Mouse (Mus musculus) CD4-positive, CD25-positive, alpha-beta regulatory T cell, adult 2 months (primary cell): Measurements from ENCODE around the gene 2810004N23Rik.

Source experiments
- DNase-seq: peaks from one replicate; pipeline ENCODE4 v3.0.0-alpha.2; 2012; ENCODE audit warnings: low read depth, low spot score

The 2810004N23Rik gene

GRCm38 (mm10) chr8:124823497-124823896 lies 39.4 kb downstream of the 2810004N23Rik start:
- peak; percentile 22 for DNase-seq

DNA sequence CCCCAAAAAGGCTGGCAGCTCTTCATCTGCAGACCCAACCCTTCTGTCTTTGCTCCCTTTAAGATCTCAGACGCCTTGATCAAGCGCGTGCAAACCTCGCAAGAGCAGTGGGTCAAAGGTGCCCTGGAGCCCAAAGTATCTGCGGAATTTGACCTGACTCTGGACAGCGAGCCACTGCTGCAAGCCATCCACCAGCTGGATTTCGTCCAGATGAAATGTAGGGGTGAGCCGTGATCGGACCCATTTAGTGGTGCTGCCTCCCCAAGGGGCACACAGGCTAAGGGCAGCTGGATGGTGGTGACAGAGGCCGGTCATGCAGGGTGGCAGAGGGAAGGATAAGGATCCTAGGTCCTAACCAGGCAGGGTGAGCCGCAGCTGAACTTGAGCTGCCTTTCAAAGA lies 42.8 kb downstream of the 2810004N23Rik start:
- no peak for DNase-seq

DNA sequence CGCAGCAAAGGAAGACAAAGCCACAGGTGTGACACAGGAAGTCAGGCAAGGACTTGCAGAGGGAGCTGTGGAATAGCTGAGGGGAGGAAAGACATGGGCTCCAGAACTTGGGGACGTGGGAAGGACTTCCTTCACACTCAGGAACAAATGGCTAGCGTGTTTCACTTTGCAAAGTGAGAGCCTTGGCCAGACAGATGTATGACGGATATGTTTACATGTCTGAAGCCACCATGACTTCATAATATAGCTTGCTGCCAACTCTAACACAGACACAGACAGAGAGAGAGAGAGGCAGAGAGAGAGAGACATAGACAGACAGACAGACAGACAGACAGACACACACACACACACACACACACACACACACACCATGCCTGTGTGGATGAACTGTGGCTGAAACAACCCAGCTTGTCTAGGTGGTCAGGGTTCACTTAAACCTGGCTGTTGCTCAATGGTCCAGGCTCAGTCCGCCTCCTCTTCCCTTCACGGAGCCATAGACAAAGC lies 43.3 kb downstream of the 2810004N23Rik start:
- DNase-seq = no peak

- no peak for DNase-seq
Observed at GRCm38 (mm10) chr8:124817361-124817760, 45.6 kb downstream of the 2810004N23Rik start.

GRCm38 (mm10) chr8:124816866-124817265 lies 46.1 kb downstream of the 2810004N23Rik start:
- no peak for DNase-seq

DNA sequence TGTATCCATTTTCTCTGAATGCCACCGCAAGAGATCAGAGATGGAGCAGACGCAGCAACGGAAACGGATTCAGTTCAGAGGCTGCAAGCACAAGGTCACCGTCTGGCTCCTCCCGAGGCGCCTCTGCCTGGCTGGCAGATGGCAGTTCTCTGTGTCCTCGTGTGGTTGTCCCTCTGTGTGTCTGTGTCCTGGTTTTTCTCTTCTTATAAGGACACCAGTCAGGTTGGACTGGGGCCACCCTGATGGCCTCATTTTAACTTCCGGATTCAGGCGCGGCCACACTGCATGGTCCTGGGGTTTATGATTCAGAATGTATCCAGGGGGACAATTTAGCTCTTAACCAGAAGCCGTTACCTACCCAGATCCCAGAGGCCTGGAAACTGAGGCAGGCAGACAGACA lies 47.0 kb downstream of the 2810004N23Rik start:
- DNase-seq = no peak

- DNase-seq = no peak
Observed at GRCm38 (mm10) chr8:124813326-124813725, 49.6 kb downstream of the 2810004N23Rik start.

DNA sequence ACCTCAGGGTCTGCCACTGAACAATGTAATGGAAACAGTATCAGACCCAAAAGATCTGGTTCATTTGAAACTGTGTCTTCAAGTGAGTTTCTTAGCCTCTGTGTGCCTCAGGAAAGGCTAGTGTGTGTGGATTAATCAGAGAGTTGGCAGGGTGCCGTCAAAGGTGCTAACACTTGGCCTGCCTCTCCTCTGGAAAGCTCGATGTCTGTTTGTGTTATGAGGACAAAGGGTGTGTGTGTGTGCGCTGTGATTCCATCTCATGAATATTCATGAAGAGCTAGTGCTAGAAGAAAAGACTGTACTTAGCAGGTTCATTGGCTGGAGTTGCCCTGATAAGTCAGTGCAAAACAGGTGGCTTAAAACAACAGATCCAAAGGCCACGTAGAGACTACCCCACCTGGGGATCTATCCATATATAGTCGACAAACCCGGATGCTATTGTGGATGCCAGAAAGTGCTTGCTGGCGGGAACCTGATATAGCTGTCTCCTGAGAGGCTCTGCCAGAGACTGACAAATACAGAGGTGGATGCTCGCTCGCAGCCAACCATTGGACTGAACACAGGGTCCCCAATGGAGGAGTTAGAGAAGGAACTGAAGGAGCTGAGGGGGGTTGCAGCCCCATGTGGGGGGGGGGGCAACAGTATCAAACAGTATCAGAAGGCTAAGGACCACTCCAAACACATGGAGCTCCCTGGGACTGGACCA lies 52.1 kb downstream of the 2810004N23Rik start:
- DNase-seq = no peak

DNA sequence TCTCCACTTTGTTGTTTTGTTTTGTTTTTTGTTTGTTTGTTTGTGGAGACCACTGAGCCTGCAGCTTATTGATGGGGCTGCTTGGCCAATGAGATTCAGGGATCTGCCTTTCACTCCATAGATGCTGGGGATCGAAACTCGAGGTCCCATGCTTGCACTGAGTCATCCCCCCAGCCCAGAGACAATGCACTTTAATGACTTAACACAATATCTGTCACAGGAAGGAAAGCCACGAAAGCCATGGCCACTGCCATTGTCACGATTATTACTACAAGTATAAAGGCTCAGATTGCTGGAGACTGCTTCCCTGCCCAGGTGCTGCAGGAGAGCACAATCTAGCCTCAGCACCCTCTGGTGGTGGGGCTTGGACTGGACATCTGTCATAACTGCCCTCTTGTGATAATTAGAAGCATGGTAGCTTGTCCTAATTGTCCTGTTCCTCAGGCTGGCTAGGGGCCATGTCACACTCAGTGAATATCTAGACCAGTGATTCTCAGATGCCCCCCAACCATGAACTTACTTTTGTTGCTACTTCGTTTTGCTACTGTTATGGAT lies 52.8 kb downstream of the 2810004N23Rik start:
- peak; percentile 34 for DNase-seq

DNA sequence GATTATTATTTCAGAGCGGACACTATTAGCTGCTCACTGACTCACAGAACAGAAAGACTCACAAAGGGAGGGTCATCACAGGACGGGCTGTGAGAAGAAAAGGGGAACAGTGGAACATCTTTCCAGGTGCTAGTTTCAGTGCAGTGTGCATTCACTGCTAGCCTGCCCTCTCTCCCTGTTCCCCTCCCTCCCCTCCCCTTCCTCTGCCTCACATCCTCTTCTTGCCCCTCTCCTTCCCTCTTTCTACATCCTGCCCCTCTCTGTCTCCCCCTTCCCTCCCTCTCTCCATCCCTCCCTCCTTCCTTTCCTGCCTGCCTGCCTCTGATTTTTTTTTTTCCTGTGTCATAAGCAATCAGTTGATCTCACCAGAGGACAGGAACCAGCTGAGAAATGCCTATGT lies 53.5 kb downstream of the 2810004N23Rik start:
- DNase-seq = no peak

DNA sequence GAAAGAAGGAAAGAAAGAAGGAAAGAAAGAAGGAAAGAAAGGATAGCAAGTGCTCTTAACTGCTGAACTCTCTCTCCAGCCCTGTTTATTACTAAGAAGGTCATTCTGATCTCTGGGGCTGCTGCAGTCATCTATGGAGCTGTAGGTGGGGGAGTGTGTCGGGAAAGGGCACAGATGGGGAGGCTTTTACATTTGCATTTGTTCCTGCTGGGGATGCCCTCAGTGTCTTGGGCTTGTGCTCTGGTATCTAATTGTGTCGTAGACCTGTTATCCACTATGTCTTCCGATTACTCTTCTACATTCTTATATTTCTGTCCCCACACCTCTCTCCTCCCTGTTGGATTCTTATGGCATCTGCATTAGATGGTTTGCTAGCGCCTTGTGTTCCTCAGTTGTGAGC lies 56.9 kb downstream of the 2810004N23Rik start:
- DNase-seq = no peak

- no peak for DNase-seq
Observed at GRCm38 (mm10) chr8:124803824-124804702, 58.9 kb downstream of the 2810004N23Rik start.

GRCm38 (mm10) chr8:124800542-124800941 lies 62.4 kb downstream of the 2810004N23Rik start:
- no peak for DNase-seq

DNA sequence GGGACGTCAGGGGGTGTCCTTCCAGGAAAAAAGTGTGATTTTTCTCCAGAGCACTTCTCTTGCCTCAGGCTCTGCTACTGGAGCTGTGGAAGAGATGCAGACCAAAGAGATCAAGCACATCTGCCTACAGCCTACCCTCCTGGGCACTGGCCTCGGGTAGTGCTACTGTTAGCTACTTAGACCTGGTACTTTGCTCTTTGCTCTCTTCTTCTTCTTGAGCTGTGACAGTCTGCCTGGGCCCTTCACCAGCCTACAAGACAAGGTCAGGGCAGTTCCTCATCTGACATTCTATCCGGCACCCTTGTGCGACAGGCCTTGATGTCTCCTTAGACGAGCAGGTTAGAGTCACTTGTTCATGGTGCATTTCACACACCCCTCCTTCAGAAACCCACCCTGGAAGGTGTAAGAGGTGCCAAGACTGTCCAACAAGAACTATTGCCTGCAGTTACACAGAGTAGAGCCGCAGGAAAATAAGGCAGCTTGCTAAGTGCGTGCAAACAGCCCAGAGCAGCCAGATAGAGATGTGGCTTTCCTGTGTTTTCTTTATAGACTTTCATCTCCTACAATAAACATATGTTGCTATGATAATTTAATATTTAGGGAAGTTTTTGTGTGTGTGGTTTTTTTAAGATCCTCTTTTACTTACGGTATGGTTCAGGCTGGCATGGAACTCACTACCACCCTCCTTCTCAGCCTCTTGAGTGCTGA lies 67.0 kb downstream of the 2810004N23Rik start:
- DNase-seq = no peak

DNA sequence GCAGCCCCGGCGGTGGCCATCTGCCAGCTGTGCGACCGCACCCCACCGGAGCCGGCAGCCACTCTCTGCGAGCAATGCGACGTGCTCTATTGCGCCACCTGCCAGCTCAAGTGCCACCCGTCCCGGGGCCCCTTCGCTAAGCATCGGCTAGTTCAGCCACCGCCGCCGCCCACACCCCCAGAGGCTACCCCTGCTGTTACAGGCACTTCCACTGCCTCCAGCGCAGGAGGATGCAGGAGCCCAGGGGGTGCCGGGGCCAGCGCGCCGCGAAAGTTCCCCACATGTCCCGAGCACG lies 68.5 kb downstream of the 2810004N23Rik start:
- peak; percentile 41 for DNase-seq

- DNase-seq = peak; percentile 7
Observed at GRCm38 (mm10) chr8:124793661-124794485, 69.0 kb downstream of the 2810004N23Rik start.

GRCm38 (mm10) chr8:124793172-124793651 lies 69.7 kb downstream of the 2810004N23Rik start:
- peak; percentile 77 for DNase-seq

DNA sequence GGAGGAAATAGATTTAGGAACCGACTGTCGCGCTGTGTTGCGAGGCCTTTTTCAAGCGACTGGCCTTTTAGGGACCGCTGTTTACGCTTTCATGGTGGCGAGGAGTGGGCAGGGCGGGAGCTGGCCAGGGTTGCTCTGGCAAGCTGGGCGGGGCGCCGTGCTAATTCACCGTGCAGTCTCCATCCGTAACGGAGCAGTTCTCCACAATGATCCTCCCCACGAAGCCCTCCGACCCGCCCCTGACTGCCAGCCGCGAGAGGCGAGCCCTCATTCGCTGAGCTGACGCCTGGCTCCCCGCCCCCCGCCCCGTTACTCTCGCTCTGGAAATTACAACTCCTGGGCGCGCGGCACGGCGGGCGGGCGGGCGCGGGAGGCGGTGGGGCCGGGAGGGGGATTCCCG lies 70.2 kb downstream of the 2810004N23Rik start, which contains the start of gene Trim67:
TSS of gene Trim67 (plus strand) at position 385 of the 400 bp plus-strand sequence.
- peak; percentile 28 for DNase-seq

DNA sequence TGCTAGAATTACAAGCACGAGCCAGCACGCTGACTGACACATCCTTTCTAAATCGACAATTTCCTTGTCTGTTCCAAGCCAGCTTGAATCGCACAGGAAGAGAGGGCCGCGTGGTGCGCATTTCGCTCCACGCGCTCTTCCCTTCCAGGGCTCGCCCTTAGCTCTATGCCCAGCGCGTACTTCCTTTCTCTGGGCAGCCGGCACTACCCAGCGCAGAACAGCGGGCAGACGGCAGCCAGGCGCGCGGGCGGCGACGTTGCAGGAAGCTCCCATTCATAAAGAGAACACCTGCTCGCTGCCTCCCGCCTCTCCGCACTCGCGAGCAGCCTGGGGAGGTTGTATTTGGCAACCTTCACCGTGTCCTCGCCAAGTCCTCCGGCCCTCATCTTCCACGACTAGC lies 70.7 kb downstream of the 2810004N23Rik start:
- DNase-seq = peak; percentile 18

- DNase-seq = no peak
Observed at GRCm38 (mm10) chr8:124791751-124792150, 71.2 kb downstream of the 2810004N23Rik start.

GRCm38 (mm10) chr8:124790676-124791075 lies 72.2 kb downstream of the 2810004N23Rik start:
- DNase-seq = no peak
